21 mouse cellular contexts compared by ENCODE assay signal in the genomic region with DNA sequence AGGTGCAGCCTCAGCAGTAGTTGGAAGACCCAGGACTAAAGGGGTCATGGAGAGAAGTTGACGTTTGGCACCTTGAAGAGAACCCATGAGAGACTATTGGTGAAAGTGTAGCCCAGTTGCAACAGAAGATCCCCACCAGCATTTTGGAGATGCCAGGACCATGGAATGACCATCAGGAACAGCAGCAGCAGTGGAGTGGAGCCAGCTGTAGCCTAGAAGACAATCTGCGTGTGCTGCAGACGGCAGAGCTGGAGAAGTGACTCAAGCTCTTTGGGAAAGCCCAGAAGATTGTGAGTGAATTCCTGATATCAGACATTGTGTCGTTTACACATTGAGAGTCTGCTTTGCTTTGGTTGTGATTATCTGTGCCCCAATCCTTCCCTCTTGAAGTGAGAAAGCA. TPM values are rescaled to one million over a fixed set of nuclear protein-coding genes. Genes with fewer than 3 reads are reported as not detected.
A peak's percentile ranks its signal among the peaks of the same experiment; 100 is the strongest.
DNase-seq lines count a peak whose midpoint lies in the region; ATAC-seq and TF ChIP-seq lines count a peak whose summit lies in the region.
"Had no signal": no experiment of that assay in that cellular context is flagged by ENCODE, and none has a peak within 500 bp of the region (broad histone marks: within the 10 kb centered on the region; RNA-seq: fewer than 3 reads in every experiment).

No protein-coding gene starts in this region.

- TF ChIP-seq CTCF in kidney, postnatal 0 days (IDR thresholded peaks at IDR 0.05; ENCODE audit: low read depth), result no peak

- H3K9ac ChIP-seq in kidney, postnatal 0 days (ENCODE audit: low read depth, low read length), result no peak overlapping the region
- H3K9ac ChIP-seq: embryonic facial prominence, embryonic 13.5 days; embryonic facial prominence, embryonic 15.5 days; forebrain, embryonic 12.5 days had no signal

- 69% methylated on average over 4 of the region's 4 CpGs for WGBS in kidney, postnatal 0 days

- no peaks in the 10 kb centered on the region; the same call in 1 of the 2 replicates for H3K4me1 ChIP-seq in kidney, postnatal 0 days (replicated peaks; ENCODE audit: insufficient read depth, low read length)
- H3K4me1 ChIP-seq: embryonic facial prominence, embryonic 15.5 days; forebrain, embryonic 10.5 days; forebrain, embryonic 12.5 days had no signal

- ATAC-seq in kidney, postnatal 0 days (replicated peaks; ENCODE audit: low FRiP score, low read depth), result no peak
- ATAC-seq: forebrain, embryonic 14.5 days; forebrain, embryonic 16.5 days had no signal

- H3K27me3 ChIP-seq in kidney, postnatal 0 days (ENCODE audit: insufficient read depth, low read length), result no peaks in the 10 kb centered on the region
- H3K27me3 ChIP-seq: embryonic facial prominence, embryonic 13.5 days; embryonic facial prominence, embryonic 15.5 days; forebrain, embryonic 12.5 days had no signal

- H3K4me3 ChIP-seq in kidney, postnatal 0 days (replicated peaks; ENCODE audit: low read depth, low read length), result no peak overlapping the region
- H3K4me3 ChIP-seq: embryonic facial prominence, embryonic 13.5 days; embryonic facial prominence, embryonic 15.5 days; erythroblast, embryonic 14.5 days; forebrain, embryonic 10.5 days; forebrain, embryonic 12.5 days had no signal

- peak; percentile 11 for DNase-seq in kidney, postnatal 0 days (ENCODE audit: low spot score)
- no peak for DNase-seq in kidney, adult 11 months
- peak; percentile 25 for DNase-seq in lung, postnatal 10 days
- no peak for DNase-seq in lung, postnatal 36 days
- DNase-seq: adrenal gland, adult 2 months; adrenal gland, postnatal 10 days; adrenal gland, postnatal 25 days; cerebellum, adult 11 months; cerebellum, adult 18-20 months; cerebellum, adult 8-10 months; cerebellum, adult 9-11 months; cerebellum, postnatal 14 days; cerebellum, postnatal 36 days; embryo, embryonic 11 days had no signal

- H3K4me2 ChIP-seq in kidney, postnatal 0 days (ENCODE audit: low read length), result no peak overlapping the region
- H3K4me2 ChIP-seq: embryonic facial prominence, embryonic 13.5 days; embryonic facial prominence, embryonic 15.5 days; forebrain, embryonic 12.5 days had no signal

- H3K27ac ChIP-seq in kidney, postnatal 0 days, result no peak overlapping the region
- H3K27ac ChIP-seq: embryonic facial prominence, embryonic 13.5 days; embryonic facial prominence, embryonic 15.5 days; forebrain, embryonic 10.5 days; forebrain, embryonic 12.5 days had no signal

- H3K9me3 ChIP-seq in kidney, postnatal 0 days (replicated peaks; ENCODE audit: low read length), result no peaks in the 10 kb centered on the region
- H3K9me3 ChIP-seq: embryonic facial prominence, embryonic 13.5 days; embryonic facial prominence, embryonic 15.5 days; forebrain, embryonic 10.5 days; forebrain, embryonic 12.5 days had no signal

- no peaks in the 10 kb centered on the region for H3K36me3 ChIP-seq in kidney, postnatal 0 days (ENCODE audit: insufficient read depth, low read length)
- H3K36me3 ChIP-seq: embryonic facial prominence, embryonic 13.5 days; embryonic facial prominence, embryonic 15.5 days; forebrain, embryonic 10.5 days; forebrain, embryonic 12.5 days had no signal

RNA-seq across cellular contexts. Expression of a gene that starts 35.6 kb away (rescaled TPM):
- polyA plus RNA-seq in kidney, postnatal 0 days (2015; fragmentation: Nextera tagmentation; extraction: Ambion mirVana), result 113 and 125 TPM in 2 replicates

RNA-seq across cellular contexts. Expression of a gene that starts 36.1 kb away (rescaled TPM):
- polyA plus RNA-seq in kidney, postnatal 0 days (2015; fragmentation: Nextera tagmentation; extraction: Ambion mirVana), result 51.9 and 53.4 TPM in 2 replicates

Comparison
In these comparisons a context has a peak if more than half of its experiments do, and no peak if none do; other contexts are left out.
1. DNase-seq: peak in kidney, postnatal 0 days (single experiment) and lung, postnatal 10 days (single experiment); none in kidney, adult 11 months (single experiment) and lung, postnatal 36 days (single experiment).